Mouse (Mus musculus): ENCODE data around the gene Cobl. TPM values are rescaled to one million over a fixed set of nuclear protein-coding genes. Genes with fewer than 3 reads are reported as not detected.

The Cobl gene
- polyA plus RNA-seq, 1 experiment from 2014 or later: 40.0 TPM

- H3K27me3 ChIP-seq (replicated peaks): peaks cover 28% of the 10 kb centered on the region
- WGBS: 79% methylated on average over 1 of the region's 1 CpGs
- no peak overlapping the region for H3K27ac ChIP-seq (replicated peaks)
- no peak overlapping the region for H3K4me2 ChIP-seq
- H3K9ac ChIP-seq: no peak overlapping the region
- ATAC-seq (ENCODE audit: extremely low read depth, insufficient number of reproducible peaks, low FRiP score, low TSS enrichment): no peak
- no peaks in the 10 kb centered on the region for H3K9me3 ChIP-seq
- H3K36me3 ChIP-seq: no peaks in the 10 kb centered on the region
- no peak overlapping the region for H3K4me3 ChIP-seq
- peaks cover 10% of the 10 kb centered on the region for H3K4me1 ChIP-seq
Measured at GRCm38 (mm10) chr11:12467836-12468235, 3.1 kb upstream of the Cobl start.

- H3K4me2 ChIP-seq: no peak overlapping the region
- no peak for ATAC-seq (ENCODE audit: extremely low read depth, insufficient number of reproducible peaks, low FRiP score, low TSS enrichment)
- no peaks in the 10 kb centered on the region for H3K9me3 ChIP-seq
- H3K27me3 ChIP-seq (replicated peaks): peaks cover 32% of the 10 kb centered on the region
- no peak overlapping the region for H3K4me3 ChIP-seq
- H3K9ac ChIP-seq: no peak overlapping the region
- no peaks in the 10 kb centered on the region for H3K36me3 ChIP-seq
- 77% methylated on average over 2 of the region's 2 CpGs for WGBS
- H3K27ac ChIP-seq (replicated peaks): no peak overlapping the region
- peaks cover 10% of the 10 kb centered on the region for H3K4me1 ChIP-seq
Measured at GRCm38 (mm10) chr11:12467217-12467616, 2.5 kb upstream of the Cobl start.

GRCm38 (mm10) chr11:12466606-12467005, 1.8 kb upstream of the Cobl start:
- no peak overlapping the region for H3K9ac ChIP-seq
- no peak for ATAC-seq (ENCODE audit: extremely low read depth, insufficient number of reproducible peaks, low FRiP score, low TSS enrichment)
- H3K4me2 ChIP-seq: no peak overlapping the region
- H3K36me3 ChIP-seq: no peaks in the 10 kb centered on the region
- no peak overlapping the region for H3K4me3 ChIP-seq
- peaks cover 10% of the 10 kb centered on the region for H3K4me1 ChIP-seq
- no peaks in the 10 kb centered on the region for H3K9me3 ChIP-seq
- WGBS: 63% methylated on average over 1 of the region's 1 CpGs
- H3K27ac ChIP-seq (replicated peaks): no peak overlapping the region
- H3K27me3 ChIP-seq (replicated peaks): peaks cover 35% of the 10 kb centered on the region

GRCm38 (mm10) chr11:12465229-12465628, 469 bp upstream of the Cobl start:
- Histone ChIP-seq H3K9ac (peak overlapping the region; percentile 88), H3K27me3 (replicated peaks) (peaks cover 35% of the 10 kb centered on the region), H3K4me2 (peak overlapping the region; percentile 91), H3K36me3 (no peaks in the 10 kb centered on the region), H3K27ac (replicated peaks) (no peak overlapping the region), H3K4me3 (peak overlapping the region; percentile 80), H3K4me1 (peaks cover 10% of the 10 kb centered on the region), H3K9me3 (no peaks in the 10 kb centered on the region)
- no peak for ATAC-seq (ENCODE audit: extremely low read depth, insufficient number of reproducible peaks, low FRiP score, low TSS enrichment)
- WGBS: 25% methylated on average over 1 of the region's 1 CpGs

- Histone ChIP-seq H3K9ac (peak overlapping the region; percentile 88), H3K4me2 (peak overlapping the region; percentile 91), H3K27ac (replicated peaks) (no peak overlapping the region), H3K36me3 (no peaks in the 10 kb centered on the region), H3K4me1 (peaks cover 14% of the 10 kb centered on the region), H3K4me3 (peak overlapping the region; percentile 80), H3K27me3 (replicated peaks) (peaks cover 35% of the 10 kb centered on the region), H3K9me3 (no peaks in the 10 kb centered on the region)
- 60% methylated on average over 13 of the region's 13 CpGs for WGBS
- no peak for ATAC-seq (ENCODE audit: extremely low read depth, insufficient number of reproducible peaks, low FRiP score, low TSS enrichment)
Measured at GRCm38 (mm10) chr11:12463615-12464170, 1.1 kb downstream of the Cobl start.

GRCm38 (mm10) chr11:12459781-12460581, 4.8 kb downstream of the Cobl start:
- peaks cover 25% of the 10 kb centered on the region for H3K4me1 ChIP-seq
- H3K9ac ChIP-seq: no peak overlapping the region
- no peak overlapping the region for H3K27ac ChIP-seq (replicated peaks)
- peaks cover 25% of the 10 kb centered on the region for H3K27me3 ChIP-seq (replicated peaks)
- no peak overlapping the region for H3K4me2 ChIP-seq
- 71% methylated on average over 7 of the region's 7 CpGs for WGBS
- no peak for ATAC-seq (ENCODE audit: extremely low read depth, insufficient number of reproducible peaks, low FRiP score, low TSS enrichment)
- no peaks in the 10 kb centered on the region for H3K9me3 ChIP-seq
- H3K36me3 ChIP-seq: no peaks in the 10 kb centered on the region
- H3K4me3 ChIP-seq: no peak overlapping the region

GRCm38 (mm10) chr11:12458814-12459213, 5.9 kb downstream of the Cobl start:
- Histone ChIP-seq H3K27ac (replicated peaks) (no peak overlapping the region), H3K4me1 (peaks cover 19% of the 10 kb centered on the region), H3K4me3 (no peak overlapping the region), H3K9ac (no peak overlapping the region; the same call in 1 of the 2 replicates), H3K4me2 (no peak overlapping the region), H3K9me3 (no peaks in the 10 kb centered on the region), H3K36me3 (no peaks in the 10 kb centered on the region), H3K27me3 (replicated peaks) (peaks cover 13% of the 10 kb centered on the region)
- WGBS: 46% methylated on average over 3 of the region's 3 CpGs
- no peak for ATAC-seq (ENCODE audit: extremely low read depth, insufficient number of reproducible peaks, low FRiP score, low TSS enrichment)

GRCm38 (mm10) chr11:12458392-12458791, 6.4 kb downstream of the Cobl start:
- ATAC-seq (ENCODE audit: extremely low read depth, insufficient number of reproducible peaks, low FRiP score, low TSS enrichment): no peak
- 55% methylated on average over 2 of the region's 2 CpGs for WGBS

GRCm38 (mm10) chr11:12448101-12448500, 16.7 kb downstream of the Cobl start:
- H3K9ac ChIP-seq: no peak overlapping the region
- WGBS: 77% methylated on average over 3 of the region's 3 CpGs
- no peaks in the 10 kb centered on the region for H3K36me3 ChIP-seq
- ATAC-seq (ENCODE audit: extremely low read depth, insufficient number of reproducible peaks, low FRiP score, low TSS enrichment): no peak
- H3K4me2 ChIP-seq: no peak overlapping the region
- no peak overlapping the region for H3K27ac ChIP-seq (replicated peaks)
- H3K4me1 ChIP-seq: peaks cover 15% of the 10 kb centered on the region
- no peaks in the 10 kb centered on the region for H3K9me3 ChIP-seq
- H3K4me3 ChIP-seq: no peak overlapping the region
- no peaks in the 10 kb centered on the region for H3K27me3 ChIP-seq (replicated peaks)

More at GRCm38 (mm10) chr11:12458392-12458791, 6.4 kb downstream of the Cobl start:
- Histone ChIP-seq H3K27ac (replicated peaks) (no peak overlapping the region), H3K36me3 (no peaks in the 10 kb centered on the region), H3K4me2 (no peak overlapping the region), H3K4me3 (no peak overlapping the region), H3K9me3 (no peaks in the 10 kb centered on the region), H3K9ac (no peak overlapping the region), H3K27me3 (replicated peaks) (peaks cover 10% of the 10 kb centered on the region), H3K4me1 (peaks cover 15% of the 10 kb centered on the region)

- no peak for ATAC-seq (ENCODE audit: extremely low read depth, insufficient number of reproducible peaks, low FRiP score, low TSS enrichment)
- H3K9ac ChIP-seq: no peak overlapping the region
- no peaks in the 10 kb centered on the region for H3K36me3 ChIP-seq
- no peak overlapping the region for H3K4me2 ChIP-seq
- H3K27ac ChIP-seq (replicated peaks): no peak overlapping the region
- no peaks in the 10 kb centered on the region for H3K27me3 ChIP-seq (replicated peaks)
- peaks cover 15% of the 10 kb centered on the region for H3K4me1 ChIP-seq
- WGBS: 79% methylated on average over 2 of the region's 2 CpGs
- H3K9me3 ChIP-seq: no peaks in the 10 kb centered on the region
- H3K4me3 ChIP-seq: no peak overlapping the region
Measured at GRCm38 (mm10) chr11:12445222-12445621, 19.5 kb downstream of the Cobl start.

- no peaks in the 10 kb centered on the region for H3K9me3 ChIP-seq
- H3K27me3 ChIP-seq (replicated peaks): no peaks in the 10 kb centered on the region
- H3K4me2 ChIP-seq: no peak overlapping the region
- WGBS: 52% methylated on average over 2 of the region's 2 CpGs
- no peak for ATAC-seq (ENCODE audit: extremely low read depth, insufficient number of reproducible peaks, low FRiP score, low TSS enrichment)
- H3K27ac ChIP-seq (replicated peaks): no peak overlapping the region
- no peaks in the 10 kb centered on the region for H3K36me3 ChIP-seq
- peaks cover 18% of the 10 kb centered on the region for H3K4me1 ChIP-seq
- H3K9ac ChIP-seq: no peak overlapping the region
- H3K4me3 ChIP-seq: no peak overlapping the region
Measured at GRCm38 (mm10) chr11:12444215-12444614, 20.5 kb downstream of the Cobl start.

- Histone ChIP-seq H3K27ac (replicated peaks) (no peak overlapping the region), H3K36me3 (no peaks in the 10 kb centered on the region), H3K4me1 (peaks cover 18% of the 10 kb centered on the region), H3K9me3 (no peaks in the 10 kb centered on the region), H3K4me3 (no peak overlapping the region), H3K4me2 (no peak overlapping the region), H3K9ac (no peak overlapping the region), H3K27me3 (replicated peaks) (no peaks in the 10 kb centered on the region)
- 82% methylated on average over 4 of the region's 4 CpGs for WGBS
- ATAC-seq (ENCODE audit: extremely low read depth, insufficient number of reproducible peaks, low FRiP score, low TSS enrichment): no peak
Measured at GRCm38 (mm10) chr11:12443614-12444013, 21.1 kb downstream of the Cobl start.
